Mouse (Mus musculus) embryonic facial prominence, embryonic 13.5 days (tissue): ENCODE results near the gene Kit. TPM values are rescaled to one million over a fixed set of nuclear protein-coding genes. Genes with fewer than 3 reads are reported as not detected.

ENCODE experiments used
- ATAC-seq: fragments of 200-750 bp; cut with Nextera tagmentation; 2 replicates; pipeline ENCODE4 v1.8.0; 2017; ENCODE audit warnings: low read depth; ENCODE audit not compliant: insufficient number of reproducible peaks, insufficient read depth, low FRiP score, low TSS enrichment
- H3K27ac ChIP-seq: fragments of 300-500 bp; sonication (generic); 2 replicates; pipeline ENCODE4 v1.5.1; 2015; ENCODE audit warnings: moderate library complexity, mild to moderate bottlenecking, inconsistent platforms
- H3K27me3 ChIP-seq: fragments of 300-500 bp; sonication (generic); 2 replicates; pipeline ENCODE4 v1.6.1; 2015; ENCODE audit warnings: mild to moderate bottlenecking, inconsistent platforms
- H3K36me3 ChIP-seq: fragments of 300-500 bp; sonication (generic); 2 replicates; pipeline ENCODE4 v1.6.1; 2015; ENCODE audit warnings: mild to moderate bottlenecking, inconsistent platforms
- H3K4me1 ChIP-seq: fragments of 300-500 bp; sonication (generic); 2 replicates; pipeline ENCODE4 v1.6.1; 2015; ENCODE audit warnings: inconsistent platforms
- H3K4me2 ChIP-seq: fragments of 300-500 bp; sonication (generic); 2 replicates; pipeline ENCODE4 v1.6.1; 2015; ENCODE audit warnings: moderate library complexity, mild to moderate bottlenecking, inconsistent platforms
- H3K4me3 ChIP-seq: fragments of 300-500 bp; sonication (generic); 2 replicates; pipeline ENCODE4 v1.5.1; 2015; ENCODE audit warnings: mild to moderate bottlenecking, inconsistent platforms
- H3K9ac ChIP-seq: fragments of 300-500 bp; sonication (generic); 2 replicates; pipeline ENCODE4 v1.6.1; 2015; ENCODE audit warnings: mild to moderate bottlenecking, inconsistent platforms
- H3K9me3 ChIP-seq: fragments of 300-500 bp; sonication (generic); 2 replicates; pipeline ENCODE4 v1.6.1; 2016; ENCODE audit warnings: inconsistent platforms
- WGBS: fragments of 180-500 bp; shearing (Covaris S2); methylation state at CpG from one replicate; pipeline ENCODE4 v1.1.7; 2015; ENCODE audit warnings: mixed read lengths; 5-methylcytosine and 5-hydroxymethylcytosine counted together
- polyA plus RNA-seq: library from polyadenylated mRNA; unstranded; fragments of >200 nt; fragmentation: Nextera tagmentation; extraction: Ambion mirVana; gene quantifications from 2 replicates; pipeline ENCODE4 v1.2.1, GENCODE M21; 2015

Gene Kit
- polyA plus RNA-seq, 1 experiment from 2014 or later, result 11.7 TPM

DNA sequence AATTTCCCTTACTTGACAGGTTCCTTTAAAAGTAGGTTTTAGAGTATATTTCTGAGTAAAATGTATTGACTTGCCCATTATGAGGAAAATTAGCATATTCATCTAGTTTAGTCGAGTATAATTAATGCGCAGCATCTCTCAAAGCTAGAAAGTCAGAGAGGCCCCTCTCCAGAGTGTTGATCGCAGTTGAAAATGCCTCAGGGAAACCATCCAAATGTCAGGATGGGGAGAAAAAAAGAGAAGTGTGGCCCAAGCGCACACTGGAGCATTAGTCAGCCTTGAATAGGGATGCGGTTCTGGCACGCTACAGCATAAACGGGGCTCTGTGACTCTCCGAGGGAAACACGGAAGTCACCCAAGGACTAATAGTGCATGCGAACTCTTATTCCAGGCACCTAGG, 20.6 kb downstream of the Kit start:
- Histone ChIP-seq H3K9me3 (no peaks in the 10 kb centered on the region), H3K4me1 (peaks cover 22% of the 10 kb centered on the region), H3K4me3 (no peak overlapping the region), H3K27me3 (no peaks in the 10 kb centered on the region), H3K9ac (no peak overlapping the region), H3K4me2 (no peak overlapping the region), H3K36me3 (no peaks in the 10 kb centered on the region), H3K27ac (no peak overlapping the region)
- ATAC-seq, result no peak
- 86% methylated on average over 10 of the region's 10 CpGs for WGBS

- ATAC-seq, result no peak
- peak overlapping the region; percentile 1; the same call in 1 of the 2 replicates for H3K4me2 ChIP-seq
- no peak overlapping the region for H3K4me3 ChIP-seq
- peaks cover 21% of the 10 kb centered on the region for H3K4me1 ChIP-seq
- no peaks in the 10 kb centered on the region for H3K27me3 ChIP-seq
- H3K27ac ChIP-seq, result no peak overlapping the region
- WGBS, result 27% methylated on average over 14 of the region's 14 CpGs
- H3K9me3 ChIP-seq, result no peaks in the 10 kb centered on the region
- H3K36me3 ChIP-seq, result no peaks in the 10 kb centered on the region
- no peak overlapping the region for H3K9ac ChIP-seq
These were observed 21.5 kb downstream of the Kit start for GRCm38 (mm10) chr5:75596211-75596610.

- Histone ChIP-seq H3K9me3 (no peaks in the 10 kb centered on the region), H3K4me3 (no peak overlapping the region), H3K27me3 (no peaks in the 10 kb centered on the region), H3K9ac (no peak overlapping the region), H3K4me1 (peaks cover 13% of the 10 kb centered on the region), H3K36me3 (no peaks in the 10 kb centered on the region), H3K4me2 (no peak overlapping the region), H3K27ac (no peak overlapping the region)
- ATAC-seq, result no peak
- WGBS, result 63% methylated on average over 2 of the region's 2 CpGs
These were observed 22.6 kb downstream of the Kit start for GRCm38 (mm10) chr5:75597316-75597715.

- Histone ChIP-seq H3K4me3 (no peak overlapping the region), H3K9ac (no peak overlapping the region), H3K9me3 (no peaks in the 10 kb centered on the region), H3K4me2 (no peak overlapping the region), H3K27me3 (no peaks in the 10 kb centered on the region), H3K4me1 (peaks cover 13% of the 10 kb centered on the region), H3K36me3 (no peaks in the 10 kb centered on the region), H3K27ac (no peak overlapping the region)
- no peak for ATAC-seq
- 94% methylated on average over 13 of the region's 13 CpGs for WGBS
These were observed 23.8 kb downstream of the Kit start for GRCm38 (mm10) chr5:75598491-75598890.

DNA sequence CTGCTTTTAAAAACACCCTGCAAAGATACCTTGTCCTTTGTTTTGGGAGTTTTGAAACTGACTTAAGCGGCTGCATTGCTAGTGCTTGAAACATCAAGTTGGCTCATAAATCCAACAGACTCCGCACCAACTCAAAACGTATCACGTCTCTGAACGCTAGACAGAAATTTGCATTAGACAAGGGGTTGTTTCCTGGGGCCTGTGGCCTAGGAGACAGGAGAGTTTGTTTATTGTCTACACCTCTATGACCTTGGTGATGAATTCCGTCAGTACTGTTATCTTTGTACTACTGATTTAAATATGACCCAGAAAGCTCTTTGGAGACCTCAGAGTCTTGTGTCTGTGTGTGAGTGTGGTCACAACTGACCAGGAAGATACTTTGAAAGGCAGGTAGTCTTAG, 25.3 kb downstream of the Kit start:
- H3K4me2 ChIP-seq, result no peak overlapping the region
- H3K4me3 ChIP-seq, result no peak overlapping the region
- peaks cover 9% of the 10 kb centered on the region for H3K4me1 ChIP-seq
- WGBS, result 84% methylated on average over 6 of the region's 6 CpGs
- H3K36me3 ChIP-seq, result no peaks in the 10 kb centered on the region
- no peaks in the 10 kb centered on the region for H3K27me3 ChIP-seq
- no peak overlapping the region for H3K9ac ChIP-seq
- H3K27ac ChIP-seq, result no peak overlapping the region
- ATAC-seq, result no peak
- no peaks in the 10 kb centered on the region for H3K9me3 ChIP-seq

DNA sequence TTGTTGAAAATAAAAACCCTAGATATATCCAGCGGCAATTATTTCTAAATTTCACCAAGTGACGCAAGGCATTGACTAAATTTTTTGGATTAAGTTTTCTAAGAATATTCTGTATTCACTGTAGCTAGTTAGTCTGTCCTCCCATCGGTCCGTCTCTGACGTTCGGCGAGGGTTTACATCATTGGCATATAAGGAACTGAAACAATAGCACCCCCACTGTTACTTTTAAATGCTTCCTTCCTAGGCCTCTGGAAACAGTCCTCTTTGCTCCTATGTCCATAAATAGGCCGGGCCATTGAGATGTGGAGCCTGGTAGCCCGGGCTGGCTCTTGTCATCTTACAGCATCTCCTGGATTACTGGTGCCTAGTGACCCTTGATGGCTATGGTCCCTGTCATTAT, 29.5 kb downstream of the Kit start:
- WGBS, result 81% methylated on average over 9 of the region's 9 CpGs
- Histone ChIP-seq H3K9me3 (no peaks in the 10 kb centered on the region), H3K27me3 (no peaks in the 10 kb centered on the region), H3K36me3 (no peaks in the 10 kb centered on the region), H3K27ac (no peak overlapping the region), H3K4me3 (no peak overlapping the region), H3K4me2 (no peak overlapping the region), H3K9ac (no peak overlapping the region), H3K4me1 (no peaks in the 10 kb centered on the region)
- no peak for ATAC-seq

GRCm38 (mm10) chr5:75606898-75607297, 32.2 kb downstream of the Kit start:
- WGBS, result 76% methylated on average over 14 of the region's 14 CpGs
- no peak overlapping the region for H3K27ac ChIP-seq

GRCm38 (mm10) chr5:75607971-75608370, 33.3 kb downstream of the Kit start:
- Histone ChIP-seq H3K4me1 (0 out of 2 replicates have a peak, but pooled peaks cover 2% of the 10 kb centered on the region), H3K4me3 (no peak overlapping the region), H3K9me3 (no peaks in the 10 kb centered on the region), H3K36me3 (no peaks in the 10 kb centered on the region), H3K9ac (no peak overlapping the region), H3K27me3 (no peaks in the 10 kb centered on the region), H3K4me2 (no peak overlapping the region), H3K27ac (no peak overlapping the region)
- WGBS, result 79% methylated on average over 12 of the region's 12 CpGs
- no peak for ATAC-seq

More at GRCm38 (mm10) chr5:75606898-75607297, 32.2 kb downstream of the Kit start:
- ATAC-seq, result no peak
- Histone ChIP-seq H3K4me3 (no peak overlapping the region), H3K4me2 (no peak overlapping the region), H3K27me3 (no peaks in the 10 kb centered on the region), H3K36me3 (no peaks in the 10 kb centered on the region), H3K4me1 (no peaks in the 10 kb centered on the region), H3K9ac (no peak overlapping the region), H3K9me3 (no peaks in the 10 kb centered on the region)

DNA sequence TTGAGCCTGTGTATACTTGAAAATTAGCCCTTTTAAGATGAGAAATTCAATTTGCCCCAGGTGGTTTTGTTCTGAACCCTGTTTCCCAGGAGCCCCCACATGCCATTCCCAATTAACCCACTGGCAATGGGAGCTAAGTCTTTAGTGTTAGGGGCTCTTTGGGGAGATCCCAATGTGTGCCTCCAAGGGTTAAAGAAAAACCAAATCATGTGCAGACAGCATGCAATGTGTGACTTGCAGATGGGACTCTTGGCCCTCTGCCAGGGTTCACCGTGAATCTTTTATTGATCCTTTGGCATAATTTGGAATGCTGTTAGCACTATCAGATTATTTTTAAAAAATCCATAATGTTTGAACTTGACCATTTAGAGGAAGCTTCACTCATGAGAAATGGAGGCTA, 37.7 kb downstream of the Kit start:
- ATAC-seq, result no peak
- 19% methylated on average over 1 of the region's 1 CpGs for WGBS
- 0 out of 2 replicates have a peak, but pooled peaks cover 2% of the 10 kb centered on the region for H3K4me1 ChIP-seq
- no peak overlapping the region for H3K9ac ChIP-seq
- H3K4me3 ChIP-seq, result no peak overlapping the region
- no peaks in the 10 kb centered on the region for H3K36me3 ChIP-seq
- no peak overlapping the region for H3K4me2 ChIP-seq
- no peaks in the 10 kb centered on the region for H3K9me3 ChIP-seq
- no peaks in the 10 kb centered on the region for H3K27me3 ChIP-seq
- no peak overlapping the region for H3K27ac ChIP-seq

GRCm38 (mm10) chr5:75612926-75613325, 38.2 kb downstream of the Kit start:
- no peak for ATAC-seq
- 91% methylated on average over 4 of the region's 4 CpGs for WGBS
- no peaks in the 10 kb centered on the region for H3K36me3 ChIP-seq
- no peak overlapping the region for H3K27ac ChIP-seq
- H3K4me1 ChIP-seq, result 0 out of 2 replicates have a peak, but pooled peaks cover 2% of the 10 kb centered on the region
- no peaks in the 10 kb centered on the region for H3K27me3 ChIP-seq
- no peaks in the 10 kb centered on the region for H3K9me3 ChIP-seq
- no peak overlapping the region for H3K4me2 ChIP-seq
- no peak overlapping the region for H3K4me3 ChIP-seq
- H3K9ac ChIP-seq, result no peak overlapping the region

DNA sequence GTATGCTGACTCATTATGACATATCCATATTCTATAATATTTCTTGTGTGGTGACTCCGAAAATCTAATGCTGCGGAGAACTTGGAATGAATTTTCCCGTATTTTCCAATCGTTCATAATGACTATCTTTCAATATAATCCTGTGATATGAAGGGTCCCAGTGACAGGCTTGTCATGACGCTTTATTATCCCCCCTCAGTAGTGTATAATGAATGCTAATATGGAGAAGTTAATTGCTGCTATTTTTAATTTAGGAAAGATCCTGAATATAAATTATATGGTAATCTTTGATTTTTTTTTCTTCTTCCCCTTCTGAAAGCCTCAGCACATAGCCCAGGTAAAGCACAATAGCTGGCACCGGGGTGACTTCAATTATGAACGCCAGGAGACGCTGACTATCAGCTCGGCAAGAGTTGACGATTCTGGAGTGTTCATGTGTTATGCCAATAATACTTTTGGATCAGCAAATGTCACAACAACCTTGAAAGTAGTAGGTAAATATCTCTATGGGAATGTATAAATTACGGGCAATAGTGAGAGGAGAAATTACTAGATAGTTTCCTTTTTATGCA, 40.4 kb downstream of the Kit start:
- WGBS, result 92% methylated on average over 11 of the region's 11 CpGs
- Histone ChIP-seq H3K27me3 (no peaks in the 10 kb centered on the region), H3K27ac (no peak overlapping the region), H3K4me2 (no peak overlapping the region), H3K4me1 (0 out of 2 replicates have a peak, but pooled peaks cover 2% of the 10 kb centered on the region), H3K9me3 (no peaks in the 10 kb centered on the region), H3K9ac (no peak overlapping the region), H3K36me3 (no peaks in the 10 kb centered on the region), H3K4me3 (no peak overlapping the region)
- ATAC-seq, result no peak

DNA sequence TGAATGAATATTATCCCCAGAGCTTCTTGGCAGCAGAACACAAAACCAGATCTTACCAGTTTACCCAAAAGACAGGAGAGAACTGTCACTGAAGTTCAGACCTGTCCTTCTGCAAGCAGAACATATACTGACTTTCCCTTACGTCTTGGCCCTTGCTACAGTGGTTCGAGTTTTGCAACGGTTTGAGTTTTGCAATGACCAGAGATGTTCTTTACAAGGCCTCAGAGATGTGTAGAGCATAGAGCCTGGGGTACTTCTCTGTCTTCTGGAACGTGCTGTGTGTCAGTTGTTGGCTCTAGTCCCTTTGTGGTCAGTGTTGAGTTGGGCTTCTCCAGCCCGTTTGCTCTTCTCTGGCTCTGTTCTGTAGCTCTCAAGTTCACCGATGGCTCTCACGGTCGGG, 40.9 kb downstream of the Kit start:
- Histone ChIP-seq H3K27me3 (no peaks in the 10 kb centered on the region), H3K9me3 (no peaks in the 10 kb centered on the region), H3K9ac (no peak overlapping the region), H3K27ac (no peak overlapping the region), H3K36me3 (no peaks in the 10 kb centered on the region), H3K4me2 (no peak overlapping the region), H3K4me3 (no peak overlapping the region), H3K4me1 (0 out of 2 replicates have a peak, but pooled peaks cover 2% of the 10 kb centered on the region)
- WGBS, result 90% methylated on average over 8 of the region's 8 CpGs
- ATAC-seq, result no peak
